Mouse (Mus musculus) adrenal gland, postnatal 36 days (tissue): Measurements from ENCODE around the gene Stxbp6. TPM values are rescaled to one million over a fixed set of nuclear protein-coding genes. Genes with fewer than 3 reads are reported as not detected.

ENCODE experiments used
- DNase-seq, 2 experiments: peaks; one replicate each; pipeline ENCODE4 v3.0.0; 2021; ENCODE audit warnings: mixed read lengths in 1 of 2
- total RNA-seq, 2 experiments: library from RNA; stranded (reverse); gene quantifications; 2 replicates each; pipeline ENCODE4 v1.2.3; 2021

Gene Stxbp6
- total RNA-seq, 2 experiments from 2014 or later, result 16.7 to 22.2 TPM

DNA sequence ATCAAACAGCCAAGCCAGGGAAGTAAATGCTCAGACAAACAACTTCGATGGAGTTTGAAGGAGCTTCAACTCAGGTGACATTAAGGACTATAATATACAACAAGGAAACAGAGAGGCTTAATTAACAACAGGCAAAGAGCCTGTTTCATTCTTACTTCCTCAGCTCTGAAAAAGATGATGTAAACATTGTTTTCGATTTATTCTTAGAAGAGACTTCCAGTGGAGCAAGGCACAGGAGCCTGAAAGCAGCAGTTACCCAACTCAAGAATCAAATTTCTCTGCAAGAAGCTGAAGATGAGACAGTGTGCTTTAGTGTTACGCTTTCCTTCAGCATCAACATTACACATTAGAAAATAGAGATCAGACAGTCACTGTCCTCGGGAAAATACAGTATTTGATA is 160.7 kb downstream of the Stxbp6 start:
- DNase-seq, result no peak

DNA sequence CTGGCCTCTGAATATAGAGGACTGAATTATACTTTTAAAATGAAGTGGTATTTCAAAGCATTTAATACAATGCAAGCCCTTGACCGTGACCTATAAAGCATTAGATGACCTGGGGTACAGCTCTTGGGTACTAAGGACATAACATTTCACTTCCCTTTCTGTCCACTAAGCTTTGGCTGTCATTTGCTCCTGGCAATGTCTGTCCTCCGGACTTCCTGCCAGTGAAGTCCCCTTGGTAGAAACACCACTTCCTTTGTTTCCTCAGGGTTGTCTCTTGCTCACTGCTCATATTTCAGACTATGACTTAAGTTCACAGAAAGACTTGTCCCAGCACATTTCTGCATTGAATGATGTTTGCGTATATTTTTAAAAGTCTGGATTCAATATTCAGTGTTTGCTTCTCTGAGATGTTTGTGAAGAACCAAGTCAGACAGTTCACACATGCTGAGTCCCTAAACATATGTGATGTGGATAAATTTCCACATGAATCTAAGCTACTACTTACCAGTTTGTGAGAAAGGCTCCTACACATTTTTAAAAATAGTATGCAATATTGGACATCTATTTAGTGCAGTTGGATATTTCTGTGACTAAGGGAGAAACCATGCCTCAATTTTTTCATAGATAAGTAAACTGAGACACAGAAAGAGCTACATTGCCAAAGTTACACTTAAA is 166.3 kb downstream of the Stxbp6 start:
- DNase-seq, result no peak

DNA sequence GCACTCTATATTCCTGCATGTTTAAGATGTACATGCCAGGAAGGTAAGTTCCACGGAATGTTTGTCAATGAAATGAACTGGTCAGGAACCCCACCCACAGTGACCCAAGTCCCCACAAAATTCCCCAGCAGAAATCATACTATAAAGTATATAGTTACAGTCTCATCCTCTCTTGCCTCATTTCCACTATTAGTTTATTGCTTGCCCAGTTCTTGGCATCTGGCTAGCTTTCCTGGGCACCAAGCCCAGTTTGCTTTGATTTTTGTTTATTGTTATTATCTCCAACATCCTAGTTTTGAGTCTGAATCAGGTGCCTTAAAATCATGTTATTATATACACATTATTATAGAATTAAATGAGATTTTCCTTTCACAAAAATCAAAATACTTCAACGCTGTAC is 168.5 kb downstream of the Stxbp6 start:
- no peak for DNase-seq

DNA sequence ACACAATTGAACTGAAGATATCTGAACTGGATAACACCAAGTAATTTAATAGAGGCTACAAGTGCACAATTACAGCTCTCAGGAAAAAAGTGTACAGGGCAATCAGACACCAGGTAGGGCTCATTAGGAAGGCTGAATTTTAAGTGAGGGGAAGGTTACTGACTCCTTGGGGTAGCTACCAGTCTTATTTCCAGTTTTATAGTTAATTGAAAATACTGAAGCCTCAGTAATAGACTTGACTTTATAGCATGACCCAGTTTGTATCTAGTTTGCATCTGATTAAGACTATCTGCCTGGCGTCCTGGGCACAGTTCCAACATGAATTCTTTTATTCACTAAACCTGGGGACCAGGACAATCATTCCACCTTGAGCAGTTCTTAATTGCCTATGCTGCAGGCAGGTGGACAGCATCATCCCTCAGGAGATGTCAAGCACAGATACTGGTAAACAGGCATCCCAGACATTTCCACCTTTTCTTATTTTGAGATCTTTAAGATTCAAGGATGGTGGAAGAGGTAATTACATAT is 171.2 kb downstream of the Stxbp6 start:
- no peak for DNase-seq

DNA sequence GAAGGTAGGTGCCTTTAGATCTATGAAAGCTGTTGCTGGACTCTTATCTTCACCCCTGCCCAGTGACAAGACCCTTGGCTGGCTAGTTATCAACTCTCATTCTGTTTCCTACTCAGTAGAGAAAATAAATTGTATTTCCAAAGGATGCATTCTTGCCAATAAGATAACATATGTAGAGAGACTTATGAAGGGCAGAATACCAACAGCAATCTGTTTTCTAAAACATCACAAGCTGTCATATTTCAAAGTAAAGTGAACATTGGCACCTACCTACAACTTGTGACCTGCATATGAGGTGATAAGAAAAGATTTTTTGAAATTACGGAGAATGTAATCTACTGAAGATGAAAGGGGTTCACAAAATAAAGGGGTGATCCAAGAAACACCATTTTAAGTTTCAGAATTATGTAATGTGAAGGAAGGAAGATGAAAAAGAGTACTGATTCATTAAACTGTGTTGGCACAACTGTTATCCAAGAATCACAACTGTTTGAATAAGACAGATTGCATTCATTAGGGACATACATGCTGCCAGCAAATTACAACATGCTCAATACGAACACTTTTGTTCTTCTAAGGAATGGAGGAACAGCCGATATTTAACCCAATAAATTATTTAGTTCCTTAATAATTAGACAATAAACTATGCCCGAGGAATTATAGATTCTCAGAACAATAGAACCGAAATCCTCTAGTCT is 175.2 kb downstream of the Stxbp6 start:
- DNase-seq, result no peak

DNA sequence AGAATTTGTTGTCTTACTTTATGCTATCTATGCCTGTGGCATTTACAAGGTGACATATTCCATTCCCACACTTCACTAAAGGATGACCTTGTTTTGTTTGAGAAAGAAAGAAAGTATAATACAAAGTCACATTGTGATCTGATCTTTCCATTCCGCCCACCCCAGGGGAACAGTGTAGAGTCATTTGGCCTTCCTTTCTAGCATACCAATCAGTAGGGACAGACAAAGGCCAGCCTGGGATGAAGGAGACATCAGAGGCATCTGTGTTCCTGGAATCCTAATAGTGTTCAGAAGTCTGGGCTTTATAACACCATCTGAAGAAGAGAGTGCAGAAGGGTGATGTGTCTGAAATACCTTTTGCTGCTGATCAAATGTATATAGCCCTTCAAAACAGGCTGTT is 178.0 kb downstream of the Stxbp6 start:
- no peak for DNase-seq

DNA sequence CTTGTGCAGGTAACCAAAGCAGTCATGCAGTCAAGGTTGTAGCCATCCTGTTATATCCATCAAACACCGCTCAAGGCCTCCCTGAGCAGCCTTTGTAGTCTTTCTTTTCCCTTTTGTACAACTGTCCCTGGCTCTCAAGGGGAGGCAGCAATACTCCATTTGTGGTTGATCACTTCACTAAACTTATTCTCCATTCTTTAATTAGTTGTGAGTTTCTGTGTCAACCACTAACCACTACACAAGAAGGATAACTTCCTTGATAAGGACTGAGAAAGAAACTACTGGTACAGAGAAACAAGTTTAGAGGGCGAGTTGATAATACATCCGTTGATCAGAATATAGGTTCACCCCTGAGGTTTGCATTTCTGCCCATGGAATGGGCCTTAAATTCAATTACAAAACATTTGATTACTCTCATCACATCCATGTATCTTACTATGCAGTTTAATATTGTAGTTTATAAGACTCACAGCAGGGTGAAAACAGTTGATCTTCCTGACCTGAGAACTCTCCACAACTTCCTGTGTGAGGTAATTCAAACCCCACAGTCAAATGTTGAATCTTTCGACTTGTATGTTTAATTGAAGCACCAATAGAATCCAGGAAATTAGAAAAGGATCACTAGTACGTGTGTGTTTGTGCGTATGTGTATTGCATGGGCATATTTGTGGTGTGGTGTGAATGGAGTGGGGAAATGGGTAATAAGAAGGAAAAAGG is 184.7 kb downstream of the Stxbp6 start:
- no peak for DNase-seq

DNA sequence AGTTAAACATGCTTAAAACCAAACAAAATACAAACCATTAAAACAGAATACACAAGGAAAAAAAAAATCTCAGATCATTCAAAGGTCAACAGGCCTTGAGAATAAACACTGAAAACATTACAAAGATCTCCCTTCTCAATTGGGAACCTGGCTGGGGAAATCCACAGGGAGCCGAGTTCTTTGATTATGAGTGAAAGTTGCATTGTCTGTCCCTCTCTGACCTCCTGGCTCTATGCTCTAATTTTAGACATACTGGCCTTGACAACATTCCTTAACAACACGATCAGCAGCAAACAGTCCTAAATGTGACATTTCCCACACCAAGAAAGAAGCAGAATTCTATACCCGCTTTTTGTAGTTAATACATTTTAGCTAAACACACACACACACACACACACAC is 187.7 kb downstream of the Stxbp6 start:
- peak in 1 of 2 experiments; percentile 35 for DNase-seq

DNA sequence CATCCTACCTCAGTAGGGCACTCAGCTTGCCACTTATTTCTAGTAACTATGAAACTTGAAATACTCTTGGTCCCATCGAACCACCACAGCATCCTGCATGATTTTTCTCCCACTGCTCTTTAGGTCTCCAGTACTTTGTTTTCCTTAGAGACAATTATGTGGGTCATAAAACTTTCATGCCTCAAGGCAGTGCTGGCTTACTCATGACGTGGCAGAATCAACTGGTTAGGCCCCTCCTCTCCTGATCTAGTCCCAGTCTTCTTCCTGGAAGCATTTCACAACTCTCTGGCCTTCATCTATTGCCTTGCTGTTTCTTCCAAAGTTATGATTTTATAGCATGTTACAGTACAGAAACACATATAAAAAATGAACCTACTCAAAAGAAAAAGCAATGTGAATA is 201.8 kb downstream of the Stxbp6 start:
- peak; percentile 11 to 42 for DNase-seq

DNA sequence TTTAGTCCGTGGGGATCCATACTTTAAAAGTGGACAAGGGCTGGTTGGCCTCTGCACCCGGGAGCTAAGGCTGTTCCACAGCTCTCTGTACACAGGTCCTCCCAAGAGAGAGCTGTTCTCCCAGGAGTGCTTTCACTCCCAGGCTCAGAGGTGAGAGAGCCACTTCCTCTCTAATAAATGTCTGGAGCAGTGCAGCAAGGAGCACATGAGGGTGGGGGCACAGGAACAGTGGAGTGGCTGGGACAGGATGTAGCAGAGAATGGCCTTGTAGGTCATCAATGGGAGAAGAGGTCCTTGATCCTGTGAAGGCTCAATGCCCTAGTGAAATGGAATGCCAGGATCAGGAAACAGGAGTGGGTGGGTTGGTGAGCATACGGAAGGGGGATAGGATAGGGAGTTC is 209.1 kb downstream of the Stxbp6 start:
- DNase-seq, result no peak

DNA sequence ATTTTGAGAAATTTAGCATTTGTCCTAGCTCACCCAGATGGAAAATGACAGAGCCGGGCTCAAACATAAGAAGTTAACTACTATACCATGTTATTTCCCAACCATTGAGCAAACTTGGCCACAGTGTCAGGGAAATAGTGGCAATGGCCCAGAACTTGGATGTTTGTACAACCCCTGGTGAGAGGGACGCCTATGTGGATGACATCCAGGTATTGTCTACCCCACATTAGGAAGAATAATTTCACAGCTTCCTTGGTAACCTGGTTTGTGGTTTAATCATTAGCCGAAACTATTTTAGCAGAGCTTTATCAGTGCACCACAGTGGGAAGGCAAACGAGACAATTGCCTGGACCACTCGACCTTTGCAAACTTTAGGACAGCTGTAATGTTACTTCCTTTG is 215.1 kb downstream of the Stxbp6 start:
- DNase-seq, result no peak

DNA sequence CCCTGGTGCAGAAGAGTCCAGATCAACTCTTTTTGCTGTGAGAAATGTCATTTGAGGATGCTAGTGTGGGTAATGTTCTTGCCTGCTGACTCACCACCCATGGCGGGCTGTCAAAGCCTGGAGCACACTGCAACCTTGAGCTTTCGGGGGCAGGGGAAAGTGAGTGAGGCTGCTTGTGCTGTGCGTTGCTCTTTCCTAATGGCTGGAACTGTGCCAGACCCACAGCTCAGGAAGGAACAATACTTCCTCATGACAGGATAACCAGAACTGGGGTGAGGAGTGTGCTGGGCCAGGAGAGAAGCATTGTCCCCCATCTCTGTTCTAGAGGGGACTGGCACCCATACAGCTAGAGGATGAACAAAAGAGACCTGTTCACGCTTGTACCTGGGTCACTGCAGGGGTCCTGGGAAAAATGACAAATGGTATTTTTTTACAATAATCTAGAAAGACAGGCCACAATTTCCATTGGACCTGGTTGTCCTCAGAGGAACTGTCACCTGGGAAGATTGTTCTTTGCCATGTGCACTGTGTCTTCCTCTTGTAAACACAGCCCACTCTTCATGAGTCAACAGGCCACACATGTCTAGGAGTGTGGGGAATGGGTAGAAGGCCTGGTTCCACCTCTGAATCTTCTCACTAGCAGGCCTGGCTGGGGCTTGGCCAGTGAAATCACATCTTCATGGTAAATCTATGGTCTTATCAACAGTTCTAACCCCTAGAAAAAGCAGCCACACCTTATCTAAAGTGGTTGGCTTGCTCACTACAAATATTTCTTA is 216.2 kb downstream of the Stxbp6 start:
- peak; percentile 92 to 95 for DNase-seq

DNA sequence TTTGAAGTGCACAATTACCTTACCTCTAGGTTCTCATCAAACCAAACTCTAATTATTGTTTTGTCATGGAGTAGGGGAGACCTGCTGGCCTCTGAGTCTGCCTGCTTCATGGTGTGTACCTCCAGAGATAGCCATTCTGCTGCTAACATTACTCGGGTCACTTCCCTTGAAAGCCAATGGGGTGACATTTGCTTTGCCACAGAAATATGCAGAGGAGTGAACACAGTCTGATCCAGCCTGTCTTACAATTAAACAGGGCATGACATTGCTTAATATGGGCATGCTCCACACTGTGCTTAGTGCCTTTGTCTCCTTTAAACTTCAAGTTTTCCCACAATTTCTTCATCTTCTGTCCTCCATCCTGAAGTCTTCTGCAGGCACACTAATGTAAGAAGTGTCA is 222.5 kb downstream of the Stxbp6 start:
- no peak for DNase-seq

DNA sequence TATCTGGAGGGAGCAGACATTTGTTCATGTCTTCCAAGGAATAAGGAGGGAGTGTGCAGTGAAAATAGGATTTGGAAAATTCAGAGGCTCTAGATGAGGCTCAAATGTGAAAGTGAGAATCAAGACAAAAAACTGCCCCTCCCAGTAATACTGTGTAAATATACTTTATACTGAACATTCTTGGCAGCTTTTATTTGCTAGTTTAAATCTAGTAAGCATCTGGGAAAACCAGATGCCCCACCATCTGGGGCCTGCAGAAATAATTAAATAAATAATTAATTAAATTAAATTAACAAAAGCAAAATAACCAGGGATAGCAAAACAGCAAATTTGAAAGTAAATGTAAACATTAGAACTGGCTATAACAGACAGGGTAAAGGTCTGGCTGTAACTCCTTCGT is 224.0 kb downstream of the Stxbp6 start:
- no peak for DNase-seq

DNA sequence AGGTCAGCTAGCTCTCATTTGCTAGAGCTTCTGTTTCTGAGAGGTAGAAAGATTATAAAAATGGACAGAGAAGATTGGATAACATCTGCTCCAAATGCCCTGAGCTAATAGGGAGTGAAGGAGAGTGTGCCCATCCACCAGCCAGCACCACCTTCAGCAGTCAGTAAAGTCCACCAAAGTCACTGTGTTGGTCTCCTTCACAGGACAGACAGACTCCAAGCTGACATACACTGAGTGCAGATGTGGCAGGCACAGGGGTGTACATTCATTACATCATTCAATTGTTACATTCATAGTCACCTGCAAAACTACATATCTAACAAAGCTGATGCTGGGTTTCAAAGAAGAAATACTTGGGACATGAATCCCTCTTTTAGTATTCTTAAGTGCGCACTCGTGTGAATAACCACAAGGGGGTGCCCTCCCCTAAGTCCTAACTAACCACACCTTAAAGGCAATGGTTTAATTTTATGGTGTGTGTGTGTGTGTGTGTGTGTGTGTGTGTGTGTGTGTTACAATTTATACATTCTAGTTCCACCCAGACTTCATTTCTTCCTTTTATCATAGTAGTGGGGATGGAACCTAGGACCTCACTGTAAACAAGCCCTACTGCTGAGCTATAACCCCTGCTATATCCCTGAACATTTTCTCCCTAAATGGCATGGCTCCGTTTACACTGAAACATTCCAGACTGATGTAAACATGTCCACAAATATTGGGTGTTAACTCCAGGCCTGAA is 225.9 kb downstream of the Stxbp6 start:
- DNase-seq, result peak; percentile 45 to 73

DNA sequence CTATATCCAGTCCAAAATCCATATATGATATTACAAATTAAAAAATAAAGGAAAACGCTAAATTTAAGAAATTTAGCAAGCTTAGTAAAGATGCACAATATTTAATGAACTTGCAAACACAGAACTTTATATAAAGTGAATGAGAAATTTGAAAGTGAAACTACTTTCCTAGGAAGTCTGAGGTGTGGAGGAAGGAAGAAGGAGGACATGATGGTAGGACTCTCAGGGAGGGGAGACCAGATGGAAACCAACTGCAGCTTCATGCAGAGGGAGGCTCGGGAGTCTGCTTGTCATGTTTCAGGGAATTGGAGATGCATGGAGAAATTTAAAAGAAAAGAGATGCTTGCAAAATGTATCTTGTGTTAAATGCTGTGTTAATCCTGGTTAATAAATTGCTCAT is 233.9 kb downstream of the Stxbp6 start:
- DNase-seq, result no peak

DNA sequence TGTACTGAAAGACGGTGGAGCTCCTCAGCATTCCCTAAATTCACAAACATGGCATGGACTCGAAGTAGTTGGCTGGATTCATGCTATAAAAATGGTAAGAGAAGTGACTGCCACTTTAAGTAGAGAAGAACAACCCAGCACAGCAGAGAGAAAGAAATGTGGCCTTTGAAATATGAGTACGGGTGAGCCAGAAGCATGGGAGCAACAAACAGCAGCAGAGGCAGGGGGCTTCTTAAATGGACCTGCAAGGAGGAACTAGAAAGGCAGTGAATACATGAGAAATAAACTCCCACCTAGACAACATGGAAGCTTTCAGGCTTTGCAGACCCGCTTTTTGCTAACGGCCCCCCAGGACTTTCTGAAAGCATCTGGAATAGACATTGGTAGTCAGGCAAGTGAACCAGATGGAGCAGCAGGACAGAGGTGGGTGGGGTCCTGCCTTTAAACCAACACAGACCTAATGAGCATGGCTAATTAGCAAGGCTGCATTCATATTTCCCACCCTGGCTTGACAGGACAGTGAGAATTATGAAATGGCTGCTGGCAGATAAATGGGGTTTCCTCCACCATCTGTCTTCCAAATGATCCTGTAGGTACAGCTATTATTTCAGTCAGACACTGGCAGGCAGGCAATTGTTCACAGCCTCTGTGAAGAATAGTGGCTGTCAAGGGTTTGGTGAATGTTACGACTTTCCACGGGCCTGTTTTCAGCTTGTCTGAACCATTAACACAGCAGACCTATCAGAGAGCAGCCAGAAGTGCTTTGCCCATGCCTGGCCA is 234.7 kb downstream of the Stxbp6 start:
- no peak for DNase-seq

DNA sequence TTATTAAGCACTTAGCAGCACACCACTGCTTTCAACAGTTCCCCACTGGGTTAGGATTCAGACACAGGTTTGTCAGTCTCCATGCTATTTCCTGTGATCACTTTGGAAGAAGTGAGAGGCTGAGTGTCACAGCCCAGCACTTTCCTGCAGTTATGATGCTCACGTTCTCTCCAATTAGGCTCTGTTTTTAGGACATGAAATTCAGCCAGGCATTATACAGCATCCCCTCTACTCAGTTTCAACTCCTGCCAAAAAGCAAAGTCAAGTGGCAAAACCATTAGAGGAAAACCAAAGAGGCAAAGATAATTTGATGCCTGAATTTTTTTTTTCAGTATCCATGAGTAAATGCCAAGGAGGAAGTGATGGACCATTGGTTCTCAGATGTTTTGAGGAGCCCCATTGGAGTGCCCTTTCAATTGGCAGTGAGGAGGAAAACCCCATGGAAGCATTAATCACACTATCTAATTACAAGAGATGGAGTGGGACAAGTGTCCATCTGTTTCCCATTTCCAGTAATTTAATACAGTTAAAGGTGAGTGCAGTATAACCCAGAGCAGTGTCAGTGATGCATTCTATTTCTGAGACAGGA is 238.5 kb downstream of the Stxbp6 start:
- no peak for DNase-seq

DNA sequence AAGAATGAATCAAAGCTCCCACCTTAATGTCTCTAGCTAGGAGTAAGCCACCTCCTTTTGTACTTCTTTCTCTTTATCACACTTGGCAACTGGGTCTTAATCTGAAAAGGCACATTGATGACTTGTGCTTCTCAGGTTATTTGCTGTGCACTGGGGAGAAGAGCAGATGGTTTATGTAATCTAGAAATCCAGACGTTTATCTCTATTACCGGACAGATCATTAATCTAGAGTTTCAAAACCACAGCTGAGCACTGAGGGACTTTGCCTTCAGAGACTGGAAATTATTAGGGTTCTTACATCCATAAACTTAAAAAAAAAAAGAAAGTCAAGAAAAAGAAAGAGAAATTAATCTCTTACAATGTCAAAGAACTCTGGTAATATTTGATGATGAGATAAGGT is 262.6 kb downstream of the Stxbp6 start:
- no peak for DNase-seq

DNA sequence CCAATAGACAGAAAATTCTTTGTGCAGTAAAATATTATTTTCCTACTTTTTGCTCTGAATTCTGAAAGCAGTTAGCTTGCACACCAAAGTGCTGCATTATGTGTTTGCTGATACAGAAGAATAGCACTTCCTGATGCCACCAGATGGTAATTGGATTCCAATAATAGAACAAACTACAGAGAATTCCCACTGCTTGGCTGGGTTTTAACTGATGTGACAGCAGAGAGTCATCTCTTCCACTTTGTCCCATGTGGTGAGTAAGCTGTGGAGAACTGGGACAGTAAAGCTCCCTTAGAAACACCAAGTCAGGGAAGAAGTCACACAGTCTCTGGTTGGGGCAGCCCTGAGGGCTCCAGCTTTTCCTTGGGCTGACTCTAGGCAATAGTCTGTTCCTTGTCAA is 270.3 kb downstream of the Stxbp6 start:
- no peak for DNase-seq
